Mouse (Mus musculus) E14TG2a.4 (cell line): ENCODE data around the gene Tpm3.

ENCODE experiments used
- CTCF ChIP-seq: conservative IDR thresholded peaks from 2 replicates; pipeline ENCODE4 v1.5.1; 2014; ENCODE audit warnings: low read length
- NANOG ChIP-seq: IDR thresholded peaks from 2 replicates; pipeline ENCODE4 v1.6.1; 2014; ENCODE audit warnings: borderline replicate concordance, low read length, mixed read lengths
- POU5F1 ChIP-seq: IDR thresholded peaks from 2 replicates; pipeline ENCODE4 v1.6.1; 2014; ENCODE audit warnings: low read length, borderline replicate concordance

DNA sequence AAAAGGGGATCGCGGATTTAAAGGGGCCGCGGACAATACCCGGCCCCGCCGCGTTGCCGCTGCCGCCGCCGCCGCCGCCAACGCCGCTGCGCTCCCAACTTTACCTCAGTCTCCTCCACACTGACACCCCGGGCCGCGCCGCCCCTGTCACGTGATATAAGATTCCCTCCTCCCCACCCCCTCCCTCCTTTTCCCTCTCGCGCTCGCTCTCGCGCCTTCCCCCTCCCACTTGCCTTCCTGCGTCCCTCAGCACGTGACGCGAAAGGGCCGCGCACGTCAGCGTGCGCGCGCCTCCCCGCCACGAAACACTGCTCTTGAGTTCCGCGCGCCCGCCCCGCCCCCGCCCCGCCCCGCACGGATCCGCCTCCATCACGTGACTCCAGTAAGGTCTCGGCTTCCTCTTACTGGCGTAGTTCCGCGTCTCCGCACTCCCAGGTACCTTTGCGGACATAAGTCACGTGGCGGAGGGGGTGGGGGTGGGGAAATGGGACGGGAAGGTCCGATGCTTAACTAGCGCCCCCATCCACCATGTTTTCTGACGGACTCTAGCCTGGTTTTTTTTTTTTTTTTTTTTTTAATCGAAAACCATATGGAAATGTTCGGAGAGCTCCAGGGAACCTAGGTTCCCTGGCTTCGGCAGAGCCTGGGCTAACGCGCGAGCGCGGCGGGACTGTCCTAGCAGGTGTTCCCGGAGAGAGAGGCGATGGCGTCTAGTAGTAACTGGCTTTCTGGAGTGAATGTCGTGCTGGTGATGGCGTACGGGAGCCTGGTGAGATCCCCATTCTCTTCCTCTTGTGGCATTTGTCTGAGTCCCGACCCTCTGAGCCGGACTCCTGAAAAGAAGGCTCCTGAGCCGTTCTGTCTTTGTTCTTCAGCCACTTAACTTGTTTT is 19.9 kb upstream of the Tpm3 start, which contains the start of gene Ubap2l:
- no peak for TF ChIP-seq CTCF
- no peak for TF ChIP-seq NANOG
- TF ChIP-seq POU5F1, result no peak
